In the genomic region with DNA sequence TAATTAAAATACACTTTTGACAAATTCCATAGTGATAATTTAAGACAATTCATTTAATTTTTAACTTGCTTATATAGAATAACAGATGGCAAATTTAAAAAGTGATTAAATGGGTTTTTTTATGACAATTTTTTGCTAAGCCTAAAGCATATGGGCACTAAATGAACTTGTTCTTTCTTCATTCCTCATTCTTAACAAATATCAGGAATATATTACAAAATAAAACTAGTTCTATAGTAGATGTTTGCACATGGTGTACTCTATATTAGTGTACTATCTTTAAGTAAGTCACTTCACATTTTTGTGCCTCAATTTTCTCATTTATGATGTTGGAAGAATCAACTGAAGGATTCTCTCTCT, we compare ENCODE assay signal across 18 mouse cellular contexts.
DNase-seq lines count a peak whose midpoint lies in the region; ATAC-seq lines count a peak whose summit lies in the region.
"Had no signal": no experiment of that assay in that cellular context is flagged by ENCODE, and none has a peak within 500 bp of the region (broad histone marks: within the 10 kb centered on the region; RNA-seq: fewer than 3 reads in every experiment).

No protein-coding gene starts in this region.

- no peak for DNase-seq in forebrain, embryonic 11.5 days (ENCODE audit: low spot score)
- no peak for DNase-seq in gastrocnemius, postnatal 4 days (ENCODE audit: low spot score in 2 of 2)
- DNase-seq: adrenal gland, adult 8-10 months; adrenal gland, postnatal 14 days; adrenal gland, postnatal 36 days; B cell, adult 2 months; embryo, embryonic 11 days had no signal

- no peaks in the 10 kb centered on the region for H3K36me3 ChIP-seq in forebrain, embryonic 13.5 days (ENCODE audit: poor library complexity, severe bottlenecking)
- no peaks in the 10 kb centered on the region for H3K36me3 ChIP-seq in forebrain, embryonic 12.5 days (replicated peaks)
- H3K36me3 ChIP-seq in forebrain, embryonic 15.5 days, result no peaks in the 10 kb centered on the region
- no peaks in the 10 kb centered on the region for H3K36me3 ChIP-seq in forebrain, embryonic 11.5 days (ENCODE audit: control insufficient read depth, insufficient read depth, low read length)
- H3K36me3 ChIP-seq: embryonic facial prominence, embryonic 13.5 days; embryonic facial prominence, embryonic 15.5 days; G1E had no signal

- ATAC-seq in forebrain, embryonic 13.5 days, result peak; percentile 52; the same call in 1 of the 2 replicates
- no peak for ATAC-seq in forebrain, embryonic 12.5 days (ENCODE audit: low FRiP score)
- peak; percentile 57; the same call in 1 of the 2 replicates for ATAC-seq in forebrain, embryonic 15.5 days (replicated peaks)
- ATAC-seq in forebrain, embryonic 11.5 days (replicated peaks; ENCODE audit: low FRiP score), result no peak
- ATAC-seq: activated CD4-positive, CD25-positive, alpha-beta regulatory T cell, adult 4 months; CD4-positive, CD25-positive, alpha-beta regulatory T cell, adult 4 months; Patski had no signal

- no peak overlapping the region for H3K4me2 ChIP-seq in forebrain, embryonic 13.5 days
- no peak overlapping the region for H3K4me2 ChIP-seq in forebrain, embryonic 12.5 days
- H3K4me2 ChIP-seq in forebrain, embryonic 15.5 days (replicated peaks), result no peak overlapping the region
- H3K4me2 ChIP-seq in forebrain, embryonic 11.5 days (ENCODE audit: low read depth, low read length, severe bottlenecking), result no peak overlapping the region
- H3K4me2 ChIP-seq: embryonic facial prominence, embryonic 13.5 days; embryonic facial prominence, embryonic 15.5 days had no signal

- H3K4me3 ChIP-seq in forebrain, embryonic 13.5 days, result no peak overlapping the region
- H3K4me3 ChIP-seq in forebrain, embryonic 12.5 days (replicated peaks), result no peak overlapping the region
- H3K4me3 ChIP-seq in forebrain, embryonic 15.5 days, result no peak overlapping the region
- no peak overlapping the region for H3K4me3 ChIP-seq in forebrain, embryonic 11.5 days (ENCODE audit: low read depth, low read length)
- H3K4me3 ChIP-seq: embryonic facial prominence, embryonic 13.5 days; embryonic facial prominence, embryonic 15.5 days; erythroblast, embryonic 14.5 days had no signal

- H3K9me3 ChIP-seq in forebrain, embryonic 13.5 days (replicated peaks), result no peaks in the 10 kb centered on the region
- no peaks in the 10 kb centered on the region for H3K9me3 ChIP-seq in forebrain, embryonic 12.5 days
- H3K9me3 ChIP-seq in forebrain, embryonic 15.5 days, result no peaks in the 10 kb centered on the region
- H3K9me3 ChIP-seq in forebrain, embryonic 11.5 days (ENCODE audit: control insufficient read depth, low read length), result no peaks in the 10 kb centered on the region
- H3K9me3 ChIP-seq: embryonic facial prominence, embryonic 13.5 days; embryonic facial prominence, embryonic 15.5 days; G1E had no signal

- no peaks in the 10 kb centered on the region for H3K4me1 ChIP-seq in forebrain, embryonic 13.5 days
- H3K4me1 ChIP-seq in forebrain, embryonic 12.5 days, result no peaks in the 10 kb centered on the region
- H3K4me1 ChIP-seq in forebrain, embryonic 15.5 days, result no peaks in the 10 kb centered on the region
- no peaks in the 10 kb centered on the region for H3K4me1 ChIP-seq in forebrain, embryonic 11.5 days (replicated peaks; ENCODE audit: control insufficient read depth, insufficient read depth, low read length)
- H3K4me1 ChIP-seq: embryonic facial prominence, embryonic 13.5 days; embryonic facial prominence, embryonic 15.5 days had no signal

- H3K27me3 ChIP-seq in forebrain, embryonic 13.5 days, result no peaks in the 10 kb centered on the region
- no peaks in the 10 kb centered on the region for H3K27me3 ChIP-seq in forebrain, embryonic 12.5 days
- no peaks in the 10 kb centered on the region for H3K27me3 ChIP-seq in forebrain, embryonic 15.5 days
- H3K27me3 ChIP-seq in forebrain, embryonic 11.5 days (ENCODE audit: control insufficient read depth, insufficient read depth, low read length), result no peaks in the 10 kb centered on the region
- H3K27me3 ChIP-seq: CH12.LX; embryonic facial prominence, embryonic 13.5 days; embryonic facial prominence, embryonic 15.5 days had no signal

- H3K9ac ChIP-seq in forebrain, embryonic 13.5 days, result no peak overlapping the region
- no peak overlapping the region for H3K9ac ChIP-seq in forebrain, embryonic 12.5 days
- H3K9ac ChIP-seq in forebrain, embryonic 15.5 days (replicated peaks), result no peak overlapping the region
- no peak overlapping the region for H3K9ac ChIP-seq in forebrain, embryonic 11.5 days (ENCODE audit: low read length)
- H3K9ac ChIP-seq: embryonic facial prominence, embryonic 13.5 days; embryonic facial prominence, embryonic 15.5 days had no signal

- no peak overlapping the region for H3K27ac ChIP-seq in forebrain, embryonic 13.5 days
- H3K27ac ChIP-seq in forebrain, embryonic 12.5 days, result no peak overlapping the region
- no peak overlapping the region; the same call in 1 of the 2 replicates for H3K27ac ChIP-seq in forebrain, embryonic 15.5 days (replicated peaks)
- no peak overlapping the region for H3K27ac ChIP-seq in forebrain, embryonic 11.5 days (ENCODE audit: low read depth, low read length)
- H3K27ac ChIP-seq: embryonic facial prominence, embryonic 13.5 days; embryonic facial prominence, embryonic 15.5 days had no signal

Comparison
In these comparisons a context has a peak if more than half of its experiments do, and no peak if none do; other contexts are left out.
1. ATAC-seq: peak in forebrain, embryonic 13.5 days (single experiment) and forebrain, embryonic 15.5 days (single experiment); none in forebrain, embryonic 12.5 days (single experiment) and forebrain, embryonic 11.5 days (single experiment).